Mouse (Mus musculus): ENCODE data around the gene Sorcs3. TPM values are rescaled to one million over a fixed set of nuclear protein-coding genes. Genes with fewer than 3 reads are reported as not detected.

Gene Sorcs3
- polyA plus RNA-seq, 1 experiment: 0.03 TPM

GRCm38 (mm10) chr19:48734370-48734769 lies 528.5 kb downstream of the Sorcs3 start:
- no peaks in the 10 kb centered on the region for H3K27me3 ChIP-seq (ENCODE audit: control insufficient read depth, insufficient read depth, low read length)
- H3K4me1 ChIP-seq (ENCODE audit: control insufficient read depth, insufficient read depth, insufficient read length, low read length): no peaks in the 10 kb centered on the region
- H3K4me3 ChIP-seq (ENCODE audit: low read depth, low read length): no peak overlapping the region
- H3K36me3 ChIP-seq (ENCODE audit: control insufficient read depth, insufficient read depth, low read length): no peaks in the 10 kb centered on the region
- TF ChIP-seq POLR2A (IDR thresholded peaks at IDR 0.05; ENCODE audit: low read depth, low read length) (no peak), CTCF (IDR thresholded peaks at IDR 0.05; ENCODE audit: extremely low read depth, insufficient read length, insufficient replicate concordance, low read depth, low read length) (no peak)
- WGBS: 78% methylated on average over 4 of the region's 4 CpGs
- H3K27ac ChIP-seq (ENCODE audit: insufficient read depth, low read depth, low read length): no peak overlapping the region

- H3K4me1 ChIP-seq (ENCODE audit: control insufficient read depth, insufficient read depth, insufficient read length, low read length): no peaks in the 10 kb centered on the region
- no peaks in the 10 kb centered on the region for H3K27me3 ChIP-seq (ENCODE audit: control insufficient read depth, insufficient read depth, low read length)
- H3K4me3 ChIP-seq (ENCODE audit: low read depth, low read length): no peak overlapping the region
- no peak overlapping the region for H3K27ac ChIP-seq (ENCODE audit: insufficient read depth, low read depth, low read length)
- 55% methylated on average over 2 of the region's 2 CpGs for WGBS
- TF ChIP-seq POLR2A (IDR thresholded peaks at IDR 0.05; ENCODE audit: low read depth, low read length) (no peak), CTCF (IDR thresholded peaks at IDR 0.05; ENCODE audit: extremely low read depth, insufficient read length, insufficient replicate concordance, low read depth, low read length) (no peak)
- no peaks in the 10 kb centered on the region for H3K36me3 ChIP-seq (ENCODE audit: control insufficient read depth, insufficient read depth, low read length)
Observed at GRCm38 (mm10) chr19:48737554-48737953, 531.7 kb downstream of the Sorcs3 start.

- H3K4me1 ChIP-seq (ENCODE audit: control insufficient read depth, insufficient read depth, insufficient read length, low read length): no peaks in the 10 kb centered on the region
- 84% methylated on average over 9 of the region's 9 CpGs for WGBS
- H3K27me3 ChIP-seq (ENCODE audit: control insufficient read depth, insufficient read depth, low read length): no peaks in the 10 kb centered on the region
- no peak overlapping the region for H3K27ac ChIP-seq (ENCODE audit: insufficient read depth, low read depth, low read length)
- TF ChIP-seq CTCF (IDR thresholded peaks at IDR 0.05; ENCODE audit: extremely low read depth, insufficient read length, insufficient replicate concordance, low read depth, low read length) (no peak), POLR2A (IDR thresholded peaks at IDR 0.05; ENCODE audit: low read depth, low read length) (no peak)
- no peak overlapping the region for H3K4me3 ChIP-seq (ENCODE audit: low read depth, low read length)
- H3K36me3 ChIP-seq (ENCODE audit: control insufficient read depth, insufficient read depth, low read length): no peaks in the 10 kb centered on the region
Observed at GRCm38 (mm10) chr19:48755156-48755555, 549.3 kb downstream of the Sorcs3 start.

DNA sequence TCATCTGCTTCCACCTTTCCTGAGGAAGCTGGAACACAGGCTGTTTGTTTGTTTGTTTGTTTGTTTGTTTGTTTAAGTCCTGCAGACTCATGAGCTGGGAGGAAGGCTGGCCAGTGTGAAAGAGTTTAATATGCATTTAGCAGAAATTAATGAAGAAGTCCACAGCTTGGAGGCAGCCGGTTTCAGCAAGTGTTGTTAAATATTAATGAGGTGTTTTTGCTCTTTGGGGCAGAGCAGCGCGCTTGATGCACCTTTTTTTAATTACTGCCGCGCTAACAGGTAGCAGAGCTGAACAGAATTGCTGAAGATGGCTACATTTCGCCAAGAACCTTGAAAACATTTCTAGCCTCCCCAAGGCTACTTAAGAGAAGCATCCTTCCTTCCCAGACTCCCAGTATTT lies 551.0 kb downstream of the Sorcs3 start:
- Histone ChIP-seq H3K27ac (ENCODE audit: insufficient read depth, low read depth, low read length) (no peak overlapping the region), H3K4me3 (ENCODE audit: low read depth, low read length) (no peak overlapping the region), H3K36me3 (ENCODE audit: control insufficient read depth, insufficient read depth, low read length) (no peaks in the 10 kb centered on the region), H3K27me3 (ENCODE audit: control insufficient read depth, insufficient read depth, low read length) (no peaks in the 10 kb centered on the region), H3K4me1 (ENCODE audit: control insufficient read depth, insufficient read depth, insufficient read length, low read length) (no peaks in the 10 kb centered on the region)
- 71% methylated on average over 6 of the region's 6 CpGs for WGBS
- TF ChIP-seq POLR2A (IDR thresholded peaks at IDR 0.05; ENCODE audit: low read depth, low read length): no peak
- TF ChIP-seq CTCF (IDR thresholded peaks at IDR 0.05; ENCODE audit: extremely low read depth, insufficient read length, insufficient replicate concordance, low read depth, low read length): no peak

GRCm38 (mm10) chr19:48766524-48766923 lies 560.7 kb downstream of the Sorcs3 start:
- Histone ChIP-seq H3K36me3 (ENCODE audit: control insufficient read depth, insufficient read depth, low read length) (no peaks in the 10 kb centered on the region), H3K27ac (ENCODE audit: insufficient read depth, low read depth, low read length) (no peak overlapping the region), H3K4me1 (ENCODE audit: control insufficient read depth, insufficient read depth, insufficient read length, low read length) (no peaks in the 10 kb centered on the region), H3K27me3 (ENCODE audit: control insufficient read depth, insufficient read depth, low read length) (no peaks in the 10 kb centered on the region), H3K4me3 (ENCODE audit: low read depth, low read length) (no peak overlapping the region)
- TF ChIP-seq CTCF (IDR thresholded peaks at IDR 0.05; ENCODE audit: extremely low read depth, insufficient read length, insufficient replicate concordance, low read depth, low read length) (no peak), POLR2A (IDR thresholded peaks at IDR 0.05; ENCODE audit: low read depth, low read length) (no peak)
- 34% methylated on average over 2 of the region's 2 CpGs for WGBS

- TF ChIP-seq POLR2A (IDR thresholded peaks at IDR 0.05; ENCODE audit: low read depth, low read length) (no peak), CTCF (IDR thresholded peaks at IDR 0.05; ENCODE audit: extremely low read depth, insufficient read length, insufficient replicate concordance, low read depth, low read length) (no peak)
- Histone ChIP-seq H3K27me3 (ENCODE audit: control insufficient read depth, insufficient read depth, low read length) (no peaks in the 10 kb centered on the region), H3K4me1 (ENCODE audit: control insufficient read depth, insufficient read depth, insufficient read length, low read length) (no peaks in the 10 kb centered on the region), H3K27ac (ENCODE audit: insufficient read depth, low read depth, low read length) (no peak overlapping the region), H3K36me3 (ENCODE audit: control insufficient read depth, insufficient read depth, low read length) (no peaks in the 10 kb centered on the region), H3K4me3 (ENCODE audit: low read depth, low read length) (no peak overlapping the region)
- 76% methylated on average over 2 of the region's 2 CpGs for WGBS
Observed at GRCm38 (mm10) chr19:48771565-48771964, 565.7 kb downstream of the Sorcs3 start.

GRCm38 (mm10) chr19:48779095-48779765 lies 573.4 kb downstream of the Sorcs3 start:
- TF ChIP-seq CTCF (IDR thresholded peaks at IDR 0.05; ENCODE audit: extremely low read depth, insufficient read length, insufficient replicate concordance, low read depth, low read length): no peak
- no peak for TF ChIP-seq POLR2A (IDR thresholded peaks at IDR 0.05; ENCODE audit: low read depth, low read length)
- H3K4me3 ChIP-seq (ENCODE audit: low read depth, low read length): no peak overlapping the region
- 72% methylated on average over 3 of the region's 3 CpGs for WGBS
- no peaks in the 10 kb centered on the region for H3K4me1 ChIP-seq (ENCODE audit: control insufficient read depth, insufficient read depth, insufficient read length, low read length)
- H3K36me3 ChIP-seq (ENCODE audit: control insufficient read depth, insufficient read depth, low read length): no peaks in the 10 kb centered on the region
- no peak overlapping the region for H3K27ac ChIP-seq (ENCODE audit: insufficient read depth, low read depth, low read length)
- H3K27me3 ChIP-seq (ENCODE audit: control insufficient read depth, insufficient read depth, low read length): no peaks in the 10 kb centered on the region
